Mouse (Mus musculus): Measurements from ENCODE around the gene Gm2916. TPM values are rescaled to one million over a fixed set of nuclear protein-coding genes. Genes with fewer than 3 reads are reported as not detected.

The Gm2916 gene
- not detected for total RNA-seq (2023)

GRCm38 (mm10) chr14:3883872-3884271 is at the start of gene Gm2916:
Gene Gm2916, plus strand, starts transcription at chr14:3884172.

GRCm38 (mm10) chr14:3845945-3846344 is 38.0 kb upstream of the Gm2916 start, which contains the start of gene Gm3033:
Gene Gm3033, plus strand, starts transcription at chr14:3846245.

GRCm38 (mm10) chr14:3931456-3931855 is 47.5 kb downstream of the Gm2916 start, which contains the start of gene Gm3029:
Gene Gm3029, plus strand, starts transcription at chr14:3931756.

GRCm38 (mm10) chr14:3963247-3963646 is 79.3 kb downstream of the Gm2916 start, which contains the start of gene Gm3095:
Gene Gm3095, plus strand, starts transcription at chr14:3963547.

Other genes starting within 250 kb of the Gm2916 start
- gene Gm3012, start 249.7 kb upstream of the Gm2916 start, total RNA-seq (2023) = not detected
- gene Gm3020, start 232.1 kb upstream of the Gm2916 start, total RNA-seq (2023) = not detected
- gene Gm3043, start 195.4 kb upstream of the Gm2916 start, total RNA-seq (2023) = not detected
- not detected for gene Gm3002, start 74.1 kb upstream of the Gm2916 start, total RNA-seq (2023)
- not detected for gene Gm3033, start 37.9 kb upstream of the Gm2916 start, total RNA-seq (2023)
- gene Gm3029, start 47.6 kb downstream of the Gm2916 start, total RNA-seq (2023) = not detected
- gene Gm3095, start 79.4 kb downstream of the Gm2916 start, total RNA-seq (2023) = not detected
- not detected for gene Gm3099, start 114.2 kb downstream of the Gm2916 start, total RNA-seq (2023)
- gene Gm5796, start 139.8 kb downstream of the Gm2916 start, total RNA-seq (2023) = not detected
- not detected for gene Gm3115, start 199.9 kb downstream of the Gm2916 start, total RNA-seq (2023)
- gene Gm8108, start 226.4 kb downstream of the Gm2916 start, total RNA-seq (2023) = not detected